Mouse (Mus musculus) heart, embryonic 14.5 days (tissue): ENCODE measurements around the gene Pitpnb. TPM values are rescaled to one million over a fixed set of nuclear protein-coding genes. Genes with fewer than 3 reads are reported as not detected.

Experiments
- ATAC-seq: fragments of 200-750 bp; cut with Nextera tagmentation; 2 replicates; pipeline ENCODE4 v1.8.0; 2017; ENCODE audit warnings: low read depth, moderate TSS enrichment; ENCODE audit not compliant: insufficient number of reproducible peaks, insufficient read depth, low FRiP score
- H3K27ac ChIP-seq, 2 experiments: fragments of 200-500 bp in 1 of 2; fragments of 300-500 bp in 1 of 2; sonication (generic) in 1 of 2; replicated peaks in 1 of 2; 2 replicates each; pipeline ENCODE4 v1.5.1; 2012 to 2014; ENCODE audit warnings: low read depth in 2 of 2, low read length in 2 of 2, control low read depth in 1 of 2, mild to moderate bottlenecking in 1 of 2, mixed read lengths in 1 of 2; ENCODE audit not compliant: control insufficient read depth in 1 of 2, insufficient read depth in 1 of 2
- H3K27me3 ChIP-seq: fragments of 300-500 bp; sonication (generic); 2 replicates; pipeline ENCODE4 v1.6.1; 2014; ENCODE audit warnings: mild to moderate bottlenecking, low read length, control low read depth; ENCODE audit not compliant: control insufficient read depth, insufficient read depth
- H3K36me3 ChIP-seq: fragments of 300-500 bp; sonication (generic); 2 replicates; pipeline ENCODE4 v1.6.1; 2014; ENCODE audit warnings: mild to moderate bottlenecking, control low read depth, low read length, mixed read lengths; ENCODE audit not compliant: control insufficient read depth, insufficient read depth
- H3K4me1 ChIP-seq, 2 experiments: fragments of 200-500 bp in 1 of 2; fragments of 300-500 bp in 1 of 2; sonication (generic) in 1 of 2; 2 replicates each; pipeline ENCODE4 v1.6.1; 2012 to 2014; ENCODE audit warnings: low read length in 2 of 2, control low read depth in 1 of 2, mixed read lengths in 1 of 2; ENCODE audit not compliant: control insufficient read depth in 2 of 2, insufficient read depth in 2 of 2
- H3K4me2 ChIP-seq: fragments of 300-500 bp; sonication (generic); 2 replicates; pipeline ENCODE4 v1.6.1; 2014; ENCODE audit warnings: mild to moderate bottlenecking, low read length
- H3K4me3 ChIP-seq, 2 experiments: fragments of 200-500 bp in 1 of 2; fragments of 300-500 bp in 1 of 2; sonication (generic) in 1 of 2; 2 replicates each; pipeline ENCODE4 v1.5.1; 2012 to 2014; ENCODE audit warnings: low read length in 2 of 2, mild to moderate bottlenecking in 2 of 2, control low read depth in 1 of 2, low read depth in 1 of 2, moderate library complexity in 1 of 2; ENCODE audit not compliant: control insufficient read depth in 1 of 2, insufficient read depth in 1 of 2
- H3K9ac ChIP-seq: fragments of 300-500 bp; sonication (generic); 2 replicates; pipeline ENCODE4 v1.6.1; 2014; ENCODE audit warnings: mild to moderate bottlenecking, low read length
- H3K9me3 ChIP-seq: fragments of 300-500 bp; sonication (generic); 2 replicates; pipeline ENCODE4 v1.6.1; 2016; ENCODE audit warnings: low read length, control low read depth; ENCODE audit not compliant: control insufficient read depth
- WGBS: fragments of 180-500 bp; shearing (Covaris S2); extraction: QIAGEN DNeasy Blood & Tissue Kit; methylation state at CpG from one replicate; pipeline ENCODE4 v1.1.7; 2014; 5-methylcytosine and 5-hydroxymethylcytosine counted together
- polyA plus RNA-seq: library from polyadenylated mRNA; unstranded; fragments of >200 nt; fragmentation: Nextera tagmentation; extraction: Ambion mirVana; gene quantifications from 2 replicates; pipeline ENCODE4 v1.2.1, GENCODE M21; 2014

The Pitpnb gene
- polyA plus RNA-seq, 1 experiment from 2014 or later, result 79.2 TPM

DNA sequence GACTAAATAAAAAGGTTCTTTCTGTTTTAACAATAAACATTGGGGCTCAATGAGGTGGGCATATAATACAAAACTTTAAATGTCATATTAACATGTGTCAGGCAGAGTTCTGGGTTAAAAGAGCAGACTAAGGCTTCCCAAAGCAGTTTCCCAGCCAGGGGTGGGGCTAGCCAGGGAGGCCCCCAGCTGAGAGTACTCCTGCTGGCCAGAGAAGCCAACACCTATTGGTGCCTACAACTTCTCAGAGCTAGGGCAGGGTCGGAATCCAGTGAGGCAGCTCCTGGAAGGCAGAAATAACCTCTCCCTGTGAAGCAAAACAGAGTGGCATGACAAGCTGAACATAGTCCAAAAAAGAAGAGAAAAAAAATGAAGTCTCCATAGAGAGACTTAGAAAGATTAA is 11.6 kb upstream of the Pitpnb start:
- H3K4me2 ChIP-seq, result no peak overlapping the region
- no peak for ATAC-seq
- H3K4me3 ChIP-seq, result no peak overlapping the region
- no peaks in the 10 kb centered on the region for H3K36me3 ChIP-seq
- no peaks in the 10 kb centered on the region for H3K4me1 ChIP-seq
- no peaks in the 10 kb centered on the region for H3K27me3 ChIP-seq
- H3K27ac ChIP-seq, result no peak overlapping the region
- 15% methylated on average over 1 of the region's 1 CpGs for WGBS
- peaks cover 3% of the 10 kb centered on the region; the same call in 1 of the 2 replicates for H3K9me3 ChIP-seq
- H3K9ac ChIP-seq, result no peak overlapping the region

DNA sequence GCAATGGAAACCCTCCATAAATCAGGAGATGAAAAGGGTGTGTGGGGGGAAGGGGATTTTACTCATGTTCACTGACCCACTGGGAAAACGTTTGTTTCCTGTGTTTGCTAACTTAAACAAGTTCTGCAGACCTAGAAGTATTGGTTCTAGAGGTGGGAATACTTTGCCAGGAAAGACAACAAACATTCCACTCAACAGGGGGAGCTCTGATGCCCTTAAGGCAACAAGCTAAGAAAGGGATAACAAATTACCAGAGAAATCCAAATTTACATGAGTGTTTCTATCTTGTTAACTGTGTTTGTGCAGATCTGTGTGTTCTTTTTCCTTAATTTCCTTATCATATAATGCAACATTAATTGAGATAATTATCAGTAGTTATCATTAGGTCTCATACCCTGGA is 4.8 kb upstream of the Pitpnb start:
- 13% methylated on average over 1 of the region's 1 CpGs for WGBS
- no peak for ATAC-seq
- H3K27me3 ChIP-seq, result no peaks in the 10 kb centered on the region

DNA sequence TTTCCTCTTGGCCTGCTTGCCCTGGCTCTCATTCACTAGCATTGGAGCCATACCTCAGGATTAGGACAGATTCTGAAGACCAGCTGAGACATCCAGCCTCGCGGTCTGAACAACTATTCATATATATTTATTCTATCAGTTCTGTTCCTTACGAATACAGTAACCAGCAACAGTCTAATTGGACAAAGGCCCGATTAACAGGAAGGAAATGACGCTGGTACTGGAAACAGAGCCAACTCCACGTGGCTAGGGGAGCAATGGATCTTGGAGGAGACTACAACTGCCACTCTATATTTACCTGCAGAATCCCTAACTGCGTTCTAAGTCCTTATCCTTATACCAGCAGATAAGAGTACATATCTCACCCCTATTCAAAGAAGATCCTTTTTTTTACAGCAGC is 3.1 kb upstream of the Pitpnb start:
- H3K9ac ChIP-seq, result no peak overlapping the region
- 62% methylated on average over 7 of the region's 7 CpGs for WGBS
- H3K27ac ChIP-seq, result no peak overlapping the region
- 0 out of 2 replicates have a peak, but pooled peaks cover 2% of the 10 kb centered on the region for H3K9me3 ChIP-seq
- no peak overlapping the region for H3K4me3 ChIP-seq
- H3K36me3 ChIP-seq, result 0 out of 2 replicates have a peak, but pooled peaks cover under 1% of the 10 kb centered on the region
- H3K27me3 ChIP-seq, result no peaks in the 10 kb centered on the region
- H3K4me1 ChIP-seq, result peaks cover 4 to 10% of the 10 kb centered on the region in 2 experiments; a peak in 3 of 4 replicates
- no peak overlapping the region for H3K4me2 ChIP-seq
- ATAC-seq, result no peak

More for the DNA sequence above, 4.8 kb upstream of the Pitpnb start:
- Histone ChIP-seq H3K27ac (no peak overlapping the region), H3K9me3 (0 out of 2 replicates have a peak, but pooled peaks cover 2% of the 10 kb centered on the region), H3K9ac (no peak overlapping the region), H3K4me1 (no peaks in the 10 kb centered on the region), H3K4me2 (no peak overlapping the region), H3K36me3 (no peaks in the 10 kb centered on the region), H3K4me3 (no peak overlapping the region)

DNA sequence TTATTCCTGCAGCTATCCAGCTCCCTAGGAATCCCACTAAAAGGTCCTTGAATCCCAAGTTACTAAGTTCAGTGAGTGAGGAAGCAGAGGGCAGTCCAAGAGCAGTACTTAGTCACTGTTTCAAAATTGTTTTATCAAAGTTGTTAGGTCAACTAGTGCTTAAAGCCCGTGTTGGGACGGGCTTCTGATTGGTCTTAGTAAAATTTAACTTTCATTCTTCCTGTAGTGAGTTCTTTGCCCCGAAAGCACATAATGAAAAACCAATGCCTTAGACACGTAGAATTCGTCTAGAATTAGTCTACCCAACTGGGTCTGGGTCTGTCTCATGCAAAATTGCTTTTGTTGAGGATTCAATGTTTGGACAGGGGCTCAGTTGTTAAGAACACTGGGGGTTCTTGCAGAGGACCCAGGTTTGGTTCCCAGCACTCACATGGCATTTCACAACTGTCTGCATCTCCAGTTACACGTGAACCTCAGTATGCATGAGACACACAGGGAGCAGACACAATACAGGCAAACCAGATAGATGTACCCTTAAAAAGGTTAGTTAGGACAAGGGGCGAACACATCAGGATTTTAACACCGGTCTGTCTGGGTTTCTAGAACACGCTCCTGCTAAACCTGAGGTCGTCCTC is 664 bp upstream of the Pitpnb start:
- no peaks in the 10 kb centered on the region for H3K27me3 ChIP-seq
- no peak for ATAC-seq
- 29% methylated on average over 10 of the region's 10 CpGs for WGBS
- H3K27ac ChIP-seq, result peak overlapping the region; percentile 77 to 87
- H3K4me2 ChIP-seq, result peak overlapping the region; percentile 76
- peak overlapping the region; percentile 63 to 94 for H3K4me3 ChIP-seq
- peaks cover 20% of the 10 kb centered on the region for H3K36me3 ChIP-seq
- H3K4me1 ChIP-seq, result peaks cover 4 to 10% of the 10 kb centered on the region in 2 experiments; a peak in 3 of 4 replicates
- peak overlapping the region; percentile 99 for H3K9ac ChIP-seq
- H3K9me3 ChIP-seq, result 0 out of 2 replicates have a peak, but pooled peaks cover 2% of the 10 kb centered on the region

DNA sequence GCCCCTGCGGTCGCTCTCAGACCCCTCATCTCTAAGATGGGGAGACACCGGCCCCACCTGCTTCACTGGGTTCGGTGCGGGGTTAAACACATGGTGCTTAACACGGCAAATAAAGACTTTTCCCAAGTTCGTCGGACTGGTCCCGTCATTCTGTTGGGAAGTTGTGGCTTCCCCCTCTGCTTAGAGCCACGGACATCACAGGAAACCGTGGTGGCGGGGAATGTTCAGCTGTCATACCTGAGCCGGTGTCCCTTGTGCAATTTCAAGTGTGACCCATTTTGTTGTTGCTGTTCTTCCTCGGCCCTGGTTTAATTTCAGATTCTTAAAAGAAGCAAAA is 504 bp downstream of the Pitpnb start:
- no peak for ATAC-seq
- WGBS, result 0% methylated on average over 14 of the region's 14 CpGs

DNA sequence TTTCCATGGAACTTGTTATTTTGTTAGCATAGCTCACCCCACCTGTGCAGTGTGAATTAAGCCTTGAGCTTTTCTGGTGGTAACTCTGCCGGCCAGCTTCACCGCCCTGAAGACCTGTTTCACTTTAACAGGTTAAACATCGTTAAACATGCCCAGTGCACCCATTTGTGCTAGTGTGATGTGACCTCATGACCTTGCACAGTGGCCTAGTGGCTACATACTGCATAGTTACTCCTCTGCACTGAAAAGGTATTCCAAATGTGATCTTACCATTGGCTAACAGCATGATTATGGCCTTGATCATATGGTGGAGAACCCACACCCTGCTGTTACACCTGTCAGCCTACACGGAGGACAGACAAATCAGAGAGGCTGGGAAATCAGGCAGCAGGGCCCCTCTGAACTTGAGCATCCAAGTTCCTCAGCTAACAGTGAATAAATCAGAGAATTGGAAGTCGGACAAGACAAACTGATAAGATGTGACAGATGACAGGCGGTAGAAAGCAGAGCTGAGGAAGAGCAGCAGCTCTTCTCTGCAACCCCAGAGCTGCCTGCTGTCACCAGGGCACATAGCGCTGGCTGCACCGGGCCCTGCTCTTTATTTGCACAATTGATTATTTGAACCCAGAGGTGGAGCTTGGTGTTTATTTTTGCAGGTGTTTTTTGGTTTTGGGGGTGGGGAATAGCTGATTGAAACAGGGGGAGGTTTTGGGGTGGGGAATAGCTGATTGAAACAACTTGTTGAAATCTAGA is 5.6 kb downstream of the Pitpnb start:
- no peak for ATAC-seq
- Histone ChIP-seq H3K9me3 (no peaks in the 10 kb centered on the region), H3K4me1 (peaks cover 4 to 10% of the 10 kb centered on the region in 2 experiments; a peak in 3 of 4 replicates), H3K27me3 (no peaks in the 10 kb centered on the region), H3K4me2 (no peak overlapping the region), H3K9ac (no peak overlapping the region), H3K4me3 (no peak overlapping the region), H3K36me3 (peaks cover 68% of the 10 kb centered on the region), H3K27ac (no peak overlapping the region)
- 64% methylated on average over 8 of the region's 8 CpGs for WGBS

More for the DNA sequence above, 504 bp downstream of the Pitpnb start:
- H3K27me3 ChIP-seq, result no peaks in the 10 kb centered on the region
- peaks cover 31% of the 10 kb centered on the region for H3K36me3 ChIP-seq
- peaks cover 4 to 10% of the 10 kb centered on the region in 2 experiments; a peak in 3 of 4 replicates for H3K4me1 ChIP-seq
- H3K4me2 ChIP-seq, result peak overlapping the region; percentile 77
- peak overlapping the region in 1 of 2 experiments; percentile 74; a peak in 2 of 4 replicates for H3K27ac ChIP-seq
- H3K9me3 ChIP-seq, result no peaks in the 10 kb centered on the region
- H3K9ac ChIP-seq, result peak overlapping the region; percentile 99
- H3K4me3 ChIP-seq, result peak overlapping the region; percentile 58 to 94

DNA sequence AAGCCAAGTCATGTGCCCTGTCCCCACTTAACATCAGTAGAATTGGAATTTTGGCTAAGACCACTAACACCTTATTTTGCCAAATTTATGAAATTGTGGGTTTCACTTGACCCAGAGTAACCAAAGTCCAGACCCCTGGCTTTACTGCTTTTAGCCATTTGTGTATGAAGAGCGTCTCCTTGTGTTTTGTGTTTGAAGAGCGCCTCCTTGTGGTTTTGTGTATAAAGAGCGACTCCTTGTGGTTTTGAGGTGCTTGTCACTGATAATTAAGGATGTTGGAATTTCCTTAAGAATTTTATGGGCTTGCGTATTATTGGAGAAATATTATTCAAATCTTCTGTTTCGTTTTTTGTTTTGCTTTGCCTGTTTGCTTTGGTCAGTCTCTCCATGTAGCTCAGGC is 11.0 kb downstream of the Pitpnb start:
- WGBS, result 48% methylated on average over 5 of the region's 5 CpGs
- no peaks in the 10 kb centered on the region for H3K9me3 ChIP-seq
- ATAC-seq, result no peak
- no peaks in the 10 kb centered on the region for H3K4me1 ChIP-seq
- no peak overlapping the region for H3K9ac ChIP-seq
- H3K27ac ChIP-seq, result no peak overlapping the region
- no peak overlapping the region for H3K4me3 ChIP-seq
- H3K4me2 ChIP-seq, result no peak overlapping the region
- no peaks in the 10 kb centered on the region for H3K27me3 ChIP-seq
- peaks cover 85% of the 10 kb centered on the region for H3K36me3 ChIP-seq
